Mouse (Mus musculus) E14TG2a.4 (cell line): ENCODE measurements around the gene Vmn2r55.
"Not testable (repeated sequence)": the region's sequence is repeated elsewhere in the genome, so short reads cannot be mapped to it uniquely, and the experiment has no call there.

Experiments
- CTCF ChIP-seq: conservative IDR thresholded peaks from 2 replicates; pipeline ENCODE4 v1.5.1; 2014; ENCODE audit warnings: low read length
- NANOG ChIP-seq: IDR thresholded peaks from 2 replicates; pipeline ENCODE4 v1.6.1; 2014; ENCODE audit warnings: borderline replicate concordance, low read length, mixed read lengths
- POU5F1 ChIP-seq: IDR thresholded peaks from 2 replicates; pipeline ENCODE4 v1.6.1; 2014; ENCODE audit warnings: low read length, borderline replicate concordance

DNA sequence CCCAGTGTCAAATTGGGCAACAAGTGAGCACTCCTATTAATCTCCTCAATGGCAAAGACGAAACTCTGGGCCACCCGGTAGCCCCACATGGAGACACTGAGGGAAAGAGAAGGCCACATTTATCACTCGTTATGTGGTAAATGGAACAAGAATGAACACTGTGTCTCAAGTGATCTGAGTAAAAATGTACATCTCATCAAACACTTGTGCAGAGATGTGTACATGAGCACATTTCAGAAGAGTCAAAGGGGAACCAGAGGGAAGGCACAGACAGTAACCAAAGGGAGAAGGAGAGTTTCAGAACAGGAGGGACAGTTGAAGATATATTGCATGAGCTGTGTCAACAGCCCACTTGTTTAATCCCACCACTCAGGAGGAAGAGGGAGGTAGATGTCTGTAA lies at the start of gene Vmn2r55:
- not testable (repeated sequence) for TF ChIP-seq CTCF, NANOG, POU5F1
